Comparison of ENCODE assay signal across 20 mouse cellular contexts in the genomic region with DNA sequence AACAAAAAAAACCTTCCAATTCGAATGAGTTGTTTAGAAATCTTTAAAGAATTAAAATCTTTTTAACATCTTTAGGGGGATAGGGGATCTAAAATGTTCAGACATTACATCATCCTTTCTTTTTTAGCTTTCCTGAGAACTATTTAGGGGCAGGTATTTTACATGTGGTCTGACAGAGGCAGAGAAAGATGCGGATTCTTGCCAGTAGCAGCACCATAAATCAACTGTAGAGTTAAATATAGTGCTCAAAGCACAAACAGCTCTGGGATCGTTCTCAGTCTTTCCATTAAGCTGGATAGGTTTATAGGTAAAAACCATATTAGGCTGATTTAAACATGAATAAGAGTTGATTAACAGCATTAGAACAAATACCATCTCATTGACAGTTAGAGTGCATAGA.
"Had no signal": no experiment of that assay in that cellular context is flagged by ENCODE, and none has a peak within 500 bp of the region (broad histone marks: within the 10 kb centered on the region; RNA-seq: fewer than 3 reads in every experiment).

No protein-coding gene starts in this region.

- H3K4me1 ChIP-seq: limb, embryonic 15.5 days; neural tube, embryonic 12.5 days; neural tube, embryonic 15.5 days had no signal

- DNase-seq: kidney, adult 11 months; kidney, adult 9 months; kidney, postnatal 25 days; layer of hippocampus, adult 9-11 months; liver, postnatal 0 days; midbrain, embryonic 14.5 days; retina, postnatal 1 day; right cerebral cortex, postnatal 25 days; thymus, adult 18-20 months; thymus, postnatal 36 days had no signal

- H3K36me3 ChIP-seq: limb, embryonic 15.5 days; neural tube, embryonic 12.5 days; neural tube, embryonic 15.5 days had no signal

- H3K27ac ChIP-seq: kidney, postnatal 0 days; layer of hippocampus, adult 2 months; limb, embryonic 15.5 days; liver, embryonic 14.5 days; macrophage; neural tube, embryonic 12.5 days; neural tube, embryonic 15.5 days had no signal

- H3K9ac ChIP-seq: limb, embryonic 15.5 days; liver, embryonic 14.5 days; liver, postnatal 0 days; lung, embryonic 14.5 days; neural tube, embryonic 12.5 days; neural tube, embryonic 15.5 days had no signal

- H3K4me2 ChIP-seq: limb, embryonic 15.5 days; liver, embryonic 11.5 days; lung, embryonic 14.5 days; neural tube, embryonic 12.5 days; neural tube, embryonic 15.5 days had no signal

- H3K9me3 ChIP-seq: limb, embryonic 15.5 days; neural tube, embryonic 12.5 days; neural tube, embryonic 15.5 days had no signal

- H3K27me3 ChIP-seq: limb, embryonic 15.5 days; neural tube, embryonic 12.5 days; neural tube, embryonic 15.5 days had no signal

- H3K4me3 ChIP-seq: layer of hippocampus, adult 2 months; limb, embryonic 15.5 days; neural tube, embryonic 12.5 days; neural tube, embryonic 15.5 days had no signal

- ATAC-seq: liver, postnatal 0 days; lung, postnatal 0 days had no signal
